Mouse (Mus musculus) T-cell, adult 66 days (primary cell): Measurements from ENCODE around the gene Rrp36. TPM values are rescaled to one million over a fixed set of nuclear protein-coding genes. Genes with fewer than 3 reads are reported as not detected.

Experiments
- total RNA-seq, 2 experiments: library from RNA; stranded (reverse); gene quantifications; 3 replicates in 1 of 2; 4 replicates in 1 of 2; pipeline ENCODE4 v1.2.4; 2023

Rrp36 gene
- 10 to 100 TPM; 28.2 to 34.0 TPM for total RNA-seq

DNA sequence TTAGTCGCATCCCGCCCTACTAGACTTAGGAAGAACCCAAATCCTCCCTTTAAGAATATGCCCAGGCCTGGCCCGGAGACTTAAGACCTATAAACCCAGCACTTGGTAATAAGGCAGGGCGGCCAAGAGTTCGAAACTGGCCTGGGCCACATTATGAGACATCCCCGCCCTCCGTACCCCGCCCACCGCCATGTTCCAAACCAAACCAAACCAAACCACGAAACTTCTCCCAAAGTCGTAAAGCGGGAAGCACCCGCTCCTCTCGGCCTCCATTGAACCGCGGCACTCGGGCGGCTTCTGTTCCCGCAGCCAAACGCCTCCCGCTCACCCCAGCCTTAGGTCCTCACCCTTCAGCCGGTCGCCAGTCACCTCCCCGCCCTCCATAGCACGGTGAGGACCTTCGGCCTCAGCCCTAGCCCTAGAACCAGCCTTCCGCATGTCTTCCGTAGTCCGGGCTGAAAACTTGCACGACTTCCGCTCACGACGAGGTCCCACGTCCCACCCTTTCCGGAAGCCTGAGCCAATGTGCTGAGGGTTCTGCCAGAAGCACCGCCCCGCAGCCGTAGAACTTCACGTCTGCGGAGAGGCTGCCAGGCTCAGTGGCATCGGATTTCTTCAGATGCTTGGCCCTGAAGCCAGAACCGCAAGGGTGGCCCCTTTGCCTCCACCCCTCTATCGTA, at the start of gene Rrp36:
Gene Rrp36 (minus strand): TSS at position 503 of the 680 bp plus-strand sequence.

DNA sequence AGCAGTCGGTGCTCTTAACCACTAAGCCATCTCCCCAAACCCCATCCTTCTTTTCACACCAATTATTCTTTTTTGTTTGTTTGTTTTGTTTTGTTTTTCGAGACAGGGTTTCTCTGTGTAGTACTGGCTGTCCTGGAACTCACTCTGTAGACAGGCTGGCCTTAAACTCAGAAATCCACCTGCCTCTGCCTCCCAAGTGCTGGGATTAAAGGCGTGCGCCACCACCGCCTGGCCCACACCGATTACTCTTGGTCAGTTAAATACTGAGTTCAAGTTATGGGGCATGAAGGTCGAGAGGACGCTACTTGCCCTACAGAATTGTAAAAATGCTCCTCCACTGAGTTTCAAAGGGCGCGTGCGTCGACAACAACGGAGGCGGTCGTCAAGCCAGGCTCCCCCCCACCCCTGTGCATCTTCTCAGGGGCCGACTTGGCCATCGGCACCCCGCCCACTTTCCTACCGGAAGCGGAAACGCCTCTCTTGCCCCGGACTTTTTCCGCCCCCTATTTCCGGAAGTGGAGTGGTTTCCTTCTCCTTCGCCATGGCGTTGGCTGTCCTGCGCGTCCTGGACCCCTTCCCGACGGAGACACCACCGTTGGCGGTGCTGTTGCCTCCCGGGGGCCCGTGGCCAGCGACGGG, 36.9 kb upstream of the Rrp36 start, which contains the start of gene Pex6:
Gene Pex6 (plus strand): TSS at position 505 of the 639 bp plus-strand sequence.

DNA sequence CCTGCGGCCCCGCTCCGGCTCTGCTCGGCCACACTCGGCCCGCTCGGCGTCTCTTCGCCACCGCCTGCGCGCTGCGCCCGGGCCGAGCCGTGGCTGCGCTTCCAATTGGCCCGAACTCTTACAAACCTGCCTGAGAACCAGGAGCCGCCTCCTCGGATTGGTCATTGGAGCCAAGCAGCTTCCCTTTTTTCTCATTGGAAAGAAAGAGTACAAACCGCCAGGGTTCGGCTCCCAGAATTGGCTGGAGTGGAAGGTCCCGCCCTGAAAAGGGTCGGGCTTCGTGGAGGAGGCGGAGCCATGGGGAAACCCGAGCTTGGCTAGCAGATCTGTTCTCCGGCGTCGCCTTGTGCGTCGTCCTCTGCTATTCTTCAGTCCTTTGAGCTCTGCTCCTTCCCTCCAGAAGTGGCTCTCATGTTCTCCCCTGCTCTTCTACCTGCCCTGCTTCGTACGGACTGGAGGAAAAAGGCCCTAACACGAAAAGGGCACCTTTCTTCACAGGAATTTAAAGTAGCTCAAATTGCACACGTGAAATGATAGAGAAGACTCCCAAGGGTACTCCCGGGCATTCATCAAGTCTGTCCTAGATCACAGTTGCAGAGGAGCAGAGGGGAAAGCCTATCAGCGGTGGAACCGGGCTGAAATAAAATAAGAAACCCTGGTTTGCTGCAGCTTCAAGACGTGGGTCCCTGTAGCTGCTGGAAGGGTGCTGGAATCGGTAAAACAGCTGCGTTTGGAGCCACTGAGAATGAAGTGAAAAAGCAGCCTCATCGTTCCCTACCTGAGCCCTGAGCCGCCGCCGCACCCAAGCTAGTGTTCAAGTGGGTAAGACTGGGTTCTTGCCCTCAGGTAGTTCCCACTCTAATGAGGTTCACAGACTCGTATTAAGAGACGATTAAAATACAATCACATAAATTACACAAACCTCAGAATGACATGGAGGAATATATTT, 31.0 kb upstream of the Rrp36 start, which contains the start of gene Ppp2r5d:
Gene Ppp2r5d (minus strand): TSS at position 225 of the 949 bp plus-strand sequence.

DNA sequence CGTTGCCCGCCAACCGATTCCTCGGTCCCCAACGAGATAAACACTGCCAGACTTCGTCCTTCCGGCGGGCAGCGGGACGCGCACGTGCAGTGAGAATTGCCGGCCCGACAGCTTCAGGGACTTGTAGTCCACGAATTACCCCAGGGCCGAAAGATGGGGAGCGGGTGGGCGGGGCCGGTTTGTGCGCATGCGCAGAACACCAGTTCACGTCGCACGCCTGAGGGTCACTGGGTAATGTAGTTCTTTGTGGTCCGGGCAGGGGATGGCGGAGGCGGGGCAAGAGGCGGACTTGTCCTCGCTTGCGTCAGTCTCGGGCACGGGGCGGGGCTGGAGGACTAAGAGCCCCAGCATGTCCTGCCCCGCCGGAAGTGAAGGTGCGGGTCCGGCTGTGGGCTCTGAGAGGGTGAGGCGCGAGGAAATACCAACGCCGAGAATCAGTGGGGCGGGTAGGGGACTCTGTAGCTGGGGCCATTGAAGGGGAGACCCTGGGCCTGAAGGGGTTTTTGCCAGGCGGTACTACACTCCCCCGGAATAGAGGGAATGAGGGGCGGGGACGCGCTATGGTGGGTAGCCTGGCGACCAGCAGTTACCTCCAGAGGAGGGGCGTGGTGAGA, 6.7 kb upstream of the Rrp36 start, which contains the start of gene Klhdc3:
Gene Klhdc3 (minus strand): TSS at position 155 of the 614 bp plus-strand sequence.

DNA sequence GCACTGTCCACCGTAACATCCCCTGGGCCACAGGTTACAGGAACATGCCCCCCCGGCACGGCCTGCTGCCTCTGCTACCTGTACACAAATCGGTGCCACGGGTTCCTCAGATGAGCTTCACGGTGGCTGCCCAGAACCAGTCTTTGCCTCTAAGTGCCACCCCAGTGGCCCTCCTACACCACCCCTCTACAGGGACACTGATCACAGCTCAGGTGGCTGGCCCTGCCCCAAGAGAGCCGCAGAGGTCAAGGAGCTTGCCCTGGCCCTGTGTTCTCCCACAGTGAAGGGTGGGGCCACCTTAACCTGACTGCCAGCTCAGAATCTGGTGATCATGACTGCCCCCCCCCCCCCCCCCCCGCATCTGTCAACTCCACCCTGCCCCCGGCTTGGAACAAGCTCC, 4.3 kb upstream of the Rrp36 start, which contains the start of gene Mea1:
Gene Mea1 (plus strand): TSS at position 378 of the 400 bp plus-strand sequence.

DNA sequence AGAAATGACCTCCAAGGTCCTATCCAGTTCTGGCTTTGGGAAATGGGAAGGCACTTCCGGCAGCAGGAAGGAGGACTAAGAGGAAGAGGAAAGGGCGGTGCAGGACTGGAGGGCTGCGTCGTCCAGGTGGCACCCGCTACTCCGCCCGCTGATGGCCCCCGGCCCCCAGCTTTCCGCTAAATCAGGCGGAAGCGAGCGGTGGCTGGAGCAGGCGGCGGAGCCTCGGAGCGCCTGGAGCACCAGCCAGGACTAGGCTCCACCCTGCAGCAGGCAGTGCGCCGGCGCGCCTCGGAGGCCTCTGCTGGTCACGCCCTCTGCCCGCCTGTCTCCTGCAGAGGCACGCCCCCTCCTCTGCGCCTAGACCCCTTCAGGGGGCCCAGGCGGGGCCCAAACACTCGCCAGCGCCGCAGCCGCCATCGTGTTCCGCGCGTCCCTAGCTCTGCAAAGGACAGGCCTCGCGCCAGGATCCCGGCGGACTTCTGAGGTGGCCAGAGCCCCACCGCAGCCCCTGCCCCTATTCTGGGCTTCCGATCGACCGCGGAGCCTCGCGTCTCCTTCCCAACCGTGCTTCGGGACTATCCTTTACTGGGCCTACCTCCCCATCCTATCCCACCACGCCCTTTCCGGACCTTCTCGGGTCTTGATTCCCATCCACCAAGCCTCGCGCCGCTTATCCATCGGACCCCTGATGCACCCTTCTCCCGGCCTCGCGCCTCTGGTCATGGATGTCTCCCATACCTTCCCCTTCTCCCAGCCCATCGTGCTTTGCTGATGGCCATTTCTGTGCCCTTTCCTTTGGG, 23.7 kb downstream of the Rrp36 start, which contains the start of gene Cul7:
Gene Cul7 (plus strand): TSS at position 106 of the 800 bp plus-strand sequence.

DNA sequence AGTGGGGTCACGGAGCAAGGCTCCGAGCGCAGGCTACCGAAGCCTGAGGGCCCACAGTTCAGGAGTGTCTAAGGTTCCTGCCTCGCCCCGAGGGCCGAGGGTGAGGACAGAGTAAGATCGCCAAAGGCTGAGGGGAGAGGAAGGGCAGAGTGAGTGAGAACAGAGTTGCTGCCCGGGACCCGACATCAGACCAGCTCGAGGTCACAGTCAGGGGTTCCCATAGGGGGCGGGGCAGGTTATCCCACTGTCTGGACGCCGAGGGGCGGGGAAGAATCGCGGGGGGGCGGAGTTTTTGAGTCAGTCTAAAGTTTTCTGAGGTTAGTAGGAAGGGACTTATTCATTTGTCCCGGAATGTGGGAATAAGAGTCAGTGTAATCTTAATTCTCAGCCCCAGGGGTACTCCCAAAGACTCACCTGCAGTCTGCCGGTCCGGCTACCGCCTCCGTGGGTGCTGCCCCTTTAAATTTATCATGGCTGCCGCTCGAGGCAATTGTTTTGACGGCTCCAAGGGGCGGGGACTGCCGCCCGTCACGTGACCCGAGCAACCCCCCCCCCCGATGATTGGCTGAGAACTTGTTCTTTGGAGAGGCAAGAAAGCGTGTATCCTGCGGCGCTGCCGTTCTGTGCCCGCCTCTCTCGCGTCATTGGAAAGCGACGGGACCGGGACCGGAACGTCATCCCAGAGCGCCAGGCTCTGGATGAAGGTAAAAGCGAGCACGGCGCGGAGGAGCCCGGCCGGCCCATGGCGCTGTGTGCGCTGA, 28.4 kb downstream of the Rrp36 start, which contains the start of the genes Klc4 and Mrpl2:
Gene Klc4 (minus strand): TSS at position 462 of the 761 bp plus-strand sequence.
Gene Mrpl2 (plus strand): TSS at position 669 of the 761 bp plus-strand sequence.

DNA sequence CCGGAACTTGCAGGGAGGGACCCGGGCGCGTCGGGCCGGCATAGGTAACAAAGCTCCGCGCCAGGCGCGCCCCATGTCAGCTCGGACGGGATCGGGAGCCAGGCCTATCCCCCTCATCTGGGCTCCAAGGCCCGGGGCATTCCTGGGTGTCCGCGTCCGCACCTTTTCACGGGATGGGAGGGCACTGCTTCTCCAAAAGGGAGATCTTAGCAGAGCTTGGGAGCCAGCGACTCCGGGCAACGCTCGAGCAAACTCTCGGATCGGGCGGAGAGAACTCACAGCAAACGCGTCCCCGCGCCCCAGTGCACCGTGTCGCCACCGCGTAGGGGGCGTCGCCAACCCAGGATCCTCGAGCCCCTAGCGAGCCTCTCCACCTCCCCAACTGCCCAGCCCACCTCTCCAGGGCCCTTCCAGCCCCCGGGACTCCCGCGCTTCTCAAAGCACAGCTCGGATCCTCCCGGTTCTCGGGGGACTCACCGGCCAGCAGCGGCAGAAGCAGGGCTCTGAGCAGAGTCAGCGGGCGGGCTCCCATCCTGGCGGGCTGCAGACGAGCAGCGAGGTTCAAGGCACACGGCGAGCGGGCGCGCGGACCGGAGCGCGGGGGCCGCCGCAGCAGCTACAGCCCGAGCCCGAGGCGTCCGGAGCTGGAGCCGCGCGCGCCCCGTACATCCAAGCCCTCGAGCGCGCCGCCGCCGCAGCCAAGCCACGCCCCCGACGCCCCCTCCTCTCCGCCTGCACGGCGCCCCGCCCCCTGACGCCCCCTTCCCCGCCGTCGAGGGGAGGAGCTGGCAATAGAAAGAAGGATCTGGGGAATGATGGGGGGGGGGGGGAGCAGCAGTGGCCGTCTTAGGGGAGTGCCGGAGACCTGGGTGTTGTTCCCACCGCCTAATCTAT, 45.1 kb downstream of the Rrp36 start, which contains the start of gene Ptk7:
Gene Ptk7 (minus strand): TSS at position 714 of the 894 bp plus-strand sequence.

Other genes with a start within 250 kb of the Rrp36 start
- not detected for gene Crip3, start 245.4 kb downstream of the Rrp36 start, total RNA-seq
- not detected for gene Slc22a7, start 235.9 kb downstream of the Rrp36 start, total RNA-seq
- gene Ttbk1, start 186.7 kb downstream of the Rrp36 start, total RNA-seq, result under 1 TPM; 0.53 to 0.87 TPM
- 1 to 10 TPM in 1 of 2 experiments, not detected in 1; 1.1 TPM for gene Dnph1, start 177.6 kb downstream of the Rrp36 start, total RNA-seq
- gene Cul9, start 128.0 kb downstream of the Rrp36 start, total RNA-seq, result 10 to 100 TPM; 14.3 to 16.6 TPM
- 10 to 100 TPM; 74.1 to 76.7 TPM for gene Srf, start 118.2 kb downstream of the Rrp36 start, total RNA-seq
- not detected for gene Ptk7, start 44.8 kb downstream of the Rrp36 start, total RNA-seq
- 10 to 100 TPM; 13.0 to 16.7 TPM for gene Klc4, start 28.3 kb downstream of the Rrp36 start, total RNA-seq
- gene Mrpl2, start 28.1 kb downstream of the Rrp36 start, total RNA-seq, result 10 to 100 TPM; 30.7 to 32.8 TPM
- gene Cul7, start 24.0 kb downstream of the Rrp36 start, total RNA-seq, result 1 to 10 TPM; 6.7 to 7.6 TPM
- gene Mea1, start 4.4 kb upstream of the Rrp36 start, total RNA-seq, result 10 to 100 TPM; 44.8 to 46.6 TPM
- gene Klhdc3, start 6.6 kb upstream of the Rrp36 start, total RNA-seq, result 10 to 100 TPM; 42.8 to 54.6 TPM
- 10 to 100 TPM; 46.9 to 48.3 TPM for gene Ppp2r5d, start 30.8 kb upstream of the Rrp36 start, total RNA-seq
- 10 to 100 TPM; 27.9 to 32.0 TPM for gene Pex6, start 37.1 kb upstream of the Rrp36 start, total RNA-seq
- gene Gnmt, start 54.8 kb upstream of the Rrp36 start, total RNA-seq, result 1 to 10 TPM; 1.8 to 6.1 TPM
- gene Cnpy3, start 77.9 kb upstream of the Rrp36 start, total RNA-seq, result 10 to 100 TPM; 51.7 to 54.6 TPM
- gene Ptcra, start 89.4 kb upstream of the Rrp36 start, total RNA-seq, result not detected
- 10 to 100 TPM; 16.8 to 24.2 TPM for gene 2310039H08Rik, start 98.3 kb upstream of the Rrp36 start, total RNA-seq
- gene Rpl7l1, start 108.3 kb upstream of the Rrp36 start, total RNA-seq, result 10 to 100 TPM; 54.9 to 65.9 TPM
- gene Bicral, start 184.1 kb upstream of the Rrp36 start, total RNA-seq, result 10 to 100 TPM; 39.4 to 55.6 TPM
- gene Tbcc, start 216.3 kb upstream of the Rrp36 start, total RNA-seq, result 10 to 100 TPM; 15.6 to 16.2 TPM
- not detected for gene Prph2, start 236.1 kb upstream of the Rrp36 start, total RNA-seq